Mouse (Mus musculus) gonadal fat pad, adult 2 months (tissue): ENCODE results near the gene Dupd1. TPM values are rescaled to one million over a fixed set of nuclear protein-coding genes. Genes with fewer than 3 reads are reported as not detected.

ENCODE experiments used
- DNase-seq: peaks from one replicate; pipeline ENCODE4 v3.0.0-alpha.2; 2012; ENCODE audit warnings: low read depth
- polyA plus RNA-seq: library from polyadenylated mRNA; depleted of rRNA; stranded (reverse); fragments of >200 nt; gene quantifications from 2 replicates; pipeline ENCODE4 v1.2.3, GENCODE M21; 2012

The Dupd1 gene
- polyA plus RNA-seq, 1 experiment, result 0.22 TPM

GRCm38 (mm10) chr14:21722021-21722698 lies 7.8 kb upstream of the Dupd1 start:
- no peak for DNase-seq

GRCm38 (mm10) chr14:21720430-21721205 lies 6.2 kb upstream of the Dupd1 start:
- DNase-seq, result no peak

GRCm38 (mm10) chr14:21719646-21720383 lies 5.4 kb upstream of the Dupd1 start:
- DNase-seq, result no peak

- DNase-seq, result no peak
Observed at GRCm38 (mm10) chr14:21711231-21711630, 3.1 kb downstream of the Dupd1 start.

GRCm38 (mm10) chr14:21709545-21709944 lies 4.8 kb downstream of the Dupd1 start:
- DNase-seq, result no peak

GRCm38 (mm10) chr14:21706759-21707571 lies 7.4 kb downstream of the Dupd1 start:
- DNase-seq, result peak; percentile 12

- DNase-seq, result no peak
Observed at GRCm38 (mm10) chr14:21705462-21705861, 8.9 kb downstream of the Dupd1 start.

DNA sequence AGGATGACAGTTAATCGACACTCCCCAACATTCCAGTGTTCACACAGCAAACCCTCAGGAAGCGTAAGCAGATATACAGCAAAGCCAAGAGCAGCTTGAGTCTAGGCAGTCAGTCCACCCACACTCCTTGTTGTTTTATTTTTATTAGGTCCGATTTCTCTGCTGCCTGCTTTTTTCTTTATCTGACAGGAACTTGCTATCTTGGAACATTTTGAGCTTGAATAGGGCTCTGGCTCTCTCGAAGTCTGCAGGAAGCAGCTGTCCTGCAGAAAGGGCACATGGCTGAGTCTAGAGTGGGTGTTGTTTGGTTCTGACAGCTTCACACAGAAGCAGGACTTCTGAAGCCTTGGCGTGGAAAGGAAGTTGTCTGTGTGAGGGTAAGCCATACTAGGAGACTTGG lies 11.1 kb downstream of the Dupd1 start:
- DNase-seq, result no peak

GRCm38 (mm10) chr14:21702691-21703090 lies 11.7 kb downstream of the Dupd1 start:
- DNase-seq, result no peak

GRCm38 (mm10) chr14:21696186-21696830 lies 18.1 kb downstream of the Dupd1 start:
- DNase-seq, result no peak

DNA sequence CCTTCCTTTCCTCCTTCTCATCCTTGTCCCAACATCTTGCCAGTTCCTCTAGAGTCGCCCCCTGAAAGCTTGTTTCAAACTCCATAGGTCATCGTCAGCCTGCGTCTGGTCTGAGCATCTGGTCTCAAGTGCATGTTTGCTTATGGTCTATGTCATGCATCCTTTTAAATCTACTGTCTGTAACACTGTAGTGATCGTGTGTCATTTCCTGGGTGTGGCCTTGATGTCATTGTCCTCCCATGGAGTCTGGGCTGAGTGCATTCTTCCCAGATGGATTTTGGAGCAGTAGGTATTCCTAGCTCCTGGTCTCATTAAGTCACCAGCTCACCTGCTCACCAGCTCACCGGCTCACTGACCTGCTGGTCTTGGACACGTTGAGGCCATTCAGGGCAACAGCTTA lies 19.4 kb downstream of the Dupd1 start:
- DNase-seq, result no peak

DNA sequence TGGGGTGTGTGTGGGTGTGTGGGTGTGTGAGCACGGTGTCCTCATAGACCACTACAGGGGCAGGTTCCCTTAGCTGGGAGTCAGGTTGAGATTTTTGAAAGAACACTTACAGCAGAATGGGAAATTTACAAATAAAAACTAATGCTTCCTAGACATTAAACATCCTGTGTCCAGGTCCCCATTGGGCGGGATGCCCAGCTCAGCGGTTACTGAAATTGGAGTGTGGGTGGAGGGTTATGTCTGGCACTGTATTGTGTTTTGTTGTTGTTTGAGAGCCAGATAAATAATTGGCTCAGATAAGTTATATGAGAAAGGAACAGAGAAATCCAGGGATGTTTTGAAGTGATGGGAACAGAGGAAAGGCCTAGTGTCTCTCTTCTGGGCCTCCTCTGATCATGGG lies 23.3 kb downstream of the Dupd1 start:
- DNase-seq, result no peak

- DNase-seq, result no peak
Observed at GRCm38 (mm10) chr14:21686376-21687279, 27.7 kb downstream of the Dupd1 start.

DNA sequence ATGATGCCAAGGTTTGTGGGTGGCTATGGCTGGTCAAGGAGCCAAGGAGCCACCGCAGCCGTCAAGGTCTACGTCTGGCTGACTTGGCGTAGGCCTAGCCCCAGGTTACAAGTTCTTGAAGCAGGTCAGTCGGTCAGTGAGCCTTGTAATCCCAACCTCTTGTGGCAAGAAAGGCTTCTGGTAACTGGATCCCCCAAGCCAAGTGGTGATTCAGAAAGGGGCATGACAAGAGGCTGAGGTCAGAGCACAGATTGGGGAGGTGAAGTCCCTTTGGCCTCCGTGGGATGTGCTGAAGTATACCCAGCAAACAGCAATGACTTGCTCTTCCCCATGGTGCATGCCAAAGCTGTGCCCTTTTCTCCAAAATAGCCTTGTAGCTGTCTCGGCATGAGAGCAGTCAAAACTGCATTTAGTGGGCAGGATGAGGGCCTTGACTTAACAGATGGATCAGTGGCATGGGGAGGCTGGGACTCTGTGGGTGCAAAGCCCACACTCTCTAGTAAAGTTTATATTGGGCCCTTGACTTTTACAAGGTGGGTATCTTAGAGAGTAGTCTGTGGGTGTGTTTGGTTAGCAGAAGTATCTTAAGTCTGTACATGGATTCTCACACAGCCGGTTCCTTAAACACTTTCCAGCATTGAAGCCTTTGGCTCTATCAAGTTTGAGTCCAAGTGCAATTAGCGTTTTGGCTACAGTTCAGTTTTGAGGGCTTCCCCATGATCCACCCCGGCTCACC lies 28.8 kb downstream of the Dupd1 start:
- no peak for DNase-seq

- DNase-seq, result no peak
Observed at GRCm38 (mm10) chr14:21683834-21684233, 30.5 kb downstream of the Dupd1 start.

- DNase-seq, result no peak
Observed at GRCm38 (mm10) chr14:21682681-21683129, 31.7 kb downstream of the Dupd1 start.

DNA sequence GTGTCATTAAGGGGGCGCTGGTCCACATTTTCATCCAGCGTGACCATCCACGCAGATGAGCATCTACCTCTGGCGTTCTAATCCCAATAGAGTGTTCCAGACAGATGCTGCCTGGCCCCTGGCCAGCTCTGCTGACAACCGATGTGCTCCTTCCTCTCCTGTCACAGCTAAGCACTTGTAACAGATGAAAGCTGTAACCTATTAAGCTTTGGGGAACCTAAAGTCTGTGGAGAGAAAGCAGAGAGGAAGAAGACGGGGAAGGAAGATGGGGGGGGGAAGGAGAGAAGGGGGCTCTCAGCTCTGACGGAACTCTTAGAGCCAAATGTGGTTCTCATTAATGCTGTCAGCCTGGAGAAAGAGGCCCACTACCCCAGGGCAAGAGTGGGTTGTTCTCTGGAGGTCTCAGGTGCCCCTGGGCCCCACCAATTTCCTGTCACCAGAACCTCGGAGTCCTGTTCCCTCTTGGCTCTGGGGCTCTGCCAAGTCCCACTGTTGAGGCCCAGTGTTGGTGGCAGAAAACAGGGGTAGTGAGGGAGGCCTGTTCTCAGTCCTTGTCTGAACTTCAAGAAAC lies 34.7 kb downstream of the Dupd1 start:
- DNase-seq, result no peak

DNA sequence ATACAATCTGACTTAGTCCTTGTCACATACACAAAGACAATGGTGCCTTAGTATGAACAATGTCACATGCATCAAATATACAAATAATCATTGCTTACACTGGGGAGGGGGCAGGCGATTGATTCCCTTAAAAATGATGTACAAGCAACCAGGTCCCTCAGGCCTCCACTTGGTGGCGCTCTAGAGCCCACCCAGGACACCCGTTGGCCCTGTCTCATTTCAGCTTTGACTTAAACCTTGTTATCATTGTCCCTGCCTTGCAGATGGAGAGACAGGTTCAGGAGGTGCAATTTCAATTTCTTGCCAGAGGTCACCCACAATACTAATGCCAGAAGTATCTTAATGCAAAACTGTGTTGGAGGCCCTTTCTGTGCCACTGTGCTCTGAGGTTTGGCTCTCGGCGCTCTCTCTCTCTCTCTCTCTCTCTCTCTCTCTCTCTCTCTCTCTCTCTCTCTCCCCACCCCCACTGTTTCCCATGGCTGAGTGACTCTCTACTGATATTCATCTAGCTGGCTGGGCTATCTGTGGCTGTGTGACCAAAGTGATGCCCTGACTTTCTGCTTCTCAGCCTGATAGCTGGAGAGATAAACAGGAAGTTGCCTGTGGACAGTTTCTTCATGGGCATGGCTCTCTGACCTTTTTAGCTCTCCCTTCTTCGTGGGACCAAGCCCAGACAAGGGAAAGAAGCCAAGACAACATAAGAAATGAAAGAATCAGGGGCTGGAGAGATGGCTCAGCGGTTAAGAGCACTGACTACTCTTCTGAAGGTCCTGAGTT lies 35.7 kb downstream of the Dupd1 start:
- no peak for DNase-seq
